Mouse (Mus musculus): Measurements from ENCODE around the gene Ipo13. TPM values are rescaled to one million over a fixed set of nuclear protein-coding genes. Genes with fewer than 3 reads are reported as not detected.

Ipo13 gene
- polyA plus RNA-seq, 1 experiment, result 96.0 TPM

GRCm38 (mm10) chr4:117924916-117925315 is 10.1 kb upstream of the Ipo13 start:
- DNase-seq, result no peak
- H3K27me3 ChIP-seq (ENCODE audit: control insufficient read depth, insufficient read depth, low read length), result peaks cover 11% of the 10 kb centered on the region; the same call in 1 of the 2 replicates
- no peak overlapping the region for H3K27ac ChIP-seq (ENCODE audit: control insufficient read depth, insufficient read depth, low read length)
- no peak overlapping the region for H3K4me3 ChIP-seq (ENCODE audit: control insufficient read depth, insufficient read depth, low read length)
- TF ChIP-seq POLR2A (IDR thresholded peaks at IDR 0.05; ENCODE audit: control insufficient read depth, extremely low read depth, insufficient read depth, low read length, poor library complexity), result no peak
- no peak for TF ChIP-seq CTCF (IDR thresholded peaks at IDR 0.05; ENCODE audit: borderline replicate concordance, control insufficient read depth, extremely low read depth, insufficient read depth, low read length, poor library complexity)
- H3K36me3 ChIP-seq (ENCODE audit: control insufficient read depth, insufficient read depth, low read length), result no peaks in the 10 kb centered on the region
- H3K4me1 ChIP-seq (replicated peaks; ENCODE audit: control insufficient read depth, insufficient read depth, low read length), result peaks cover 3% of the 10 kb centered on the region; the same call in 1 of the 2 replicates
- 61% methylated on average over 5 of the region's 6 CpGs for WGBS

DNA sequence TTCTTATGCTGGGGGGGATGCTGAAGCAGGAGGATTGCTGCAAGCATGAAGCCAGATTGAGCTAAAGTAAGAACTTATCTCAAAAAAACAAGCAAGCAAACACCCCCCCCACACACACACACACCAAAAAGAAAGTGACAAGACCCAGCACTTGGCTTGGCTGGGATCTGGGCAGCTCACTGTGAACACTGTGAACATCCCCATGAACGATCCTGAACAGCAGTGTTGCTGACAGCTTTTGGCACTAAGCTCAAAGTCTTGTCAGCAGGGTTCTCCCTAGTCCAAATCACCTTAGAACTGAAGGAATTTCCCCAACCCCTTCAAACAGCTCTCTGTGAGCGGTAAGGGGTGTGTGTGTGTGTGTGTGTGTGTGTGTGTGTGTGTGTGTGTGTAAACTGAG is 8.7 kb upstream of the Ipo13 start:
- no peak overlapping the region for H3K4me3 ChIP-seq (ENCODE audit: control insufficient read depth, insufficient read depth, low read length)
- H3K27me3 ChIP-seq (ENCODE audit: control insufficient read depth, insufficient read depth, low read length), result no peaks in the 10 kb centered on the region; the same call in 1 of the 2 replicates
- TF ChIP-seq POLR2A (IDR thresholded peaks at IDR 0.05; ENCODE audit: control insufficient read depth, extremely low read depth, insufficient read depth, low read length, poor library complexity), result no peak
- TF ChIP-seq CTCF (IDR thresholded peaks at IDR 0.05; ENCODE audit: borderline replicate concordance, control insufficient read depth, extremely low read depth, insufficient read depth, low read length, poor library complexity), result no peak
- H3K36me3 ChIP-seq (ENCODE audit: control insufficient read depth, insufficient read depth, low read length), result no peaks in the 10 kb centered on the region
- DNase-seq, result no peak
- H3K4me1 ChIP-seq (replicated peaks; ENCODE audit: control insufficient read depth, insufficient read depth, low read length), result peaks cover 3% of the 10 kb centered on the region; the same call in 1 of the 2 replicates
- no peak overlapping the region for H3K27ac ChIP-seq (ENCODE audit: control insufficient read depth, insufficient read depth, low read length)
- WGBS, result 88% methylated on average over 2 of the region's 2 CpGs

GRCm38 (mm10) chr4:117921358-117921757 is 6.6 kb upstream of the Ipo13 start:
- TF ChIP-seq CTCF (IDR thresholded peaks at IDR 0.05; ENCODE audit: borderline replicate concordance, control insufficient read depth, extremely low read depth, insufficient read depth, low read length, poor library complexity), result no peak
- no peak for TF ChIP-seq POLR2A (IDR thresholded peaks at IDR 0.05; ENCODE audit: control insufficient read depth, extremely low read depth, insufficient read depth, low read length, poor library complexity)
- no peak for DNase-seq
- Histone ChIP-seq H3K4me3 (ENCODE audit: control insufficient read depth, insufficient read depth, low read length) (no peak overlapping the region), H3K27ac (ENCODE audit: control insufficient read depth, insufficient read depth, low read length) (no peak overlapping the region), H3K36me3 (ENCODE audit: control insufficient read depth, insufficient read depth, low read length) (no peaks in the 10 kb centered on the region), H3K27me3 (ENCODE audit: control insufficient read depth, insufficient read depth, low read length) (no peaks in the 10 kb centered on the region; the same call in 1 of the 2 replicates), H3K4me1 (replicated peaks; ENCODE audit: control insufficient read depth, insufficient read depth, low read length) (no peaks in the 10 kb centered on the region; the same call in 1 of the 2 replicates)
- 94% methylated on average over 2 of the region's 2 CpGs for WGBS

DNA sequence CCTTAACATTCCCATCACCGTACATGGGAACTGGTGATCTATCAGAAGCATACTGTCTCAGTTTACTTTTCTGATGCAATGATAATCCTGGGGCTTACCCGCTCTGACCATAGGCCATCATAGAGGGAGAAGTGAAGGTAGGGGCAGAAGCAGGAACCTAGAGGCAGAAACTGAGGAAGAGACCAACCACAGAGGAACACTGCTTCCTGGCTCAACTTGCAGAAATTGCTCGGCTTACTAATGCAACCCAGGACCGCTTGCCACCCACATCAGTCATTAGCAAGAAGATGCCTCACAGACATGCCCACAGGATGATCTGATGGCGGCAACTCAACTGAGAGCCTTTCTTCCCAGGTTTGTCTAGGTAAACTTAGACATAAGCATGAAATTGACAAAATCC is 4.0 kb upstream of the Ipo13 start:
- TF ChIP-seq POLR2A (IDR thresholded peaks at IDR 0.05; ENCODE audit: control insufficient read depth, extremely low read depth, insufficient read depth, low read length, poor library complexity), result no peak
- no peak for TF ChIP-seq CTCF (IDR thresholded peaks at IDR 0.05; ENCODE audit: borderline replicate concordance, control insufficient read depth, extremely low read depth, insufficient read depth, low read length, poor library complexity)
- H3K36me3 ChIP-seq (ENCODE audit: control insufficient read depth, insufficient read depth, low read length), result no peaks in the 10 kb centered on the region
- peaks cover 11% of the 10 kb centered on the region for H3K4me1 ChIP-seq (replicated peaks; ENCODE audit: control insufficient read depth, insufficient read depth, low read length)
- H3K27me3 ChIP-seq (ENCODE audit: control insufficient read depth, insufficient read depth, low read length), result no peaks in the 10 kb centered on the region
- H3K27ac ChIP-seq (ENCODE audit: control insufficient read depth, insufficient read depth, low read length), result no peak overlapping the region
- no peak overlapping the region for H3K4me3 ChIP-seq (ENCODE audit: control insufficient read depth, insufficient read depth, low read length)
- DNase-seq, result no peak
- 35% methylated on average over 5 of the region's 5 CpGs for WGBS

GRCm38 (mm10) chr4:117918261-117918660 is 3.5 kb upstream of the Ipo13 start:
- H3K27me3 ChIP-seq (ENCODE audit: control insufficient read depth, insufficient read depth, low read length), result no peaks in the 10 kb centered on the region
- 77% methylated on average over 3 of the region's 3 CpGs for WGBS
- TF ChIP-seq POLR2A (IDR thresholded peaks at IDR 0.05; ENCODE audit: control insufficient read depth, extremely low read depth, insufficient read depth, low read length, poor library complexity) (no peak), CTCF (IDR thresholded peaks at IDR 0.05; ENCODE audit: borderline replicate concordance, control insufficient read depth, extremely low read depth, insufficient read depth, low read length, poor library complexity) (no peak)
- H3K36me3 ChIP-seq (ENCODE audit: control insufficient read depth, insufficient read depth, low read length), result no peaks in the 10 kb centered on the region
- peaks cover 15% of the 10 kb centered on the region for H3K4me1 ChIP-seq (replicated peaks; ENCODE audit: control insufficient read depth, insufficient read depth, low read length)
- no peak overlapping the region for H3K4me3 ChIP-seq (ENCODE audit: control insufficient read depth, insufficient read depth, low read length)
- DNase-seq, result no peak
- H3K27ac ChIP-seq (ENCODE audit: control insufficient read depth, insufficient read depth, low read length), result no peak overlapping the region

DNA sequence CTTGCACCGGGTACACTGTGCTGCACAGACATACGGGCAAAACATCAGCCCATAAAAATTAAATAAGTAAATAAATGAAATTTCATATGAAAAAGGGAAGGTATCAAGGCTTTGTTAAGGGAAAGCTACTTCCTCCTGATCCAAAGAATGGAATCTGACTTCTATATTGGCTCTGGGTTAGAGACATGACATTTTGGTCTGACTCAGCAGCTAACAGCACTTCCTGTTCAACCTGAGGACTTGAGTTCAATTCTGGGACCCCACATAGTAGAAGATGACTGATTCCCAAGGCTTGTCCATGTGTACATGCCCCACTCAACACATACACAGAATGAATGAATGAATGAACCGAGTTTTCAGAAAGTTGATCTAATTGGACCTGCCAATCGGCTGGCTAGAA is 3.0 kb upstream of the Ipo13 start:
- H3K4me3 ChIP-seq (ENCODE audit: control insufficient read depth, insufficient read depth, low read length), result no peak overlapping the region
- no peak overlapping the region for H3K27ac ChIP-seq (ENCODE audit: control insufficient read depth, insufficient read depth, low read length)
- no peaks in the 10 kb centered on the region for H3K27me3 ChIP-seq (ENCODE audit: control insufficient read depth, insufficient read depth, low read length)
- no peaks in the 10 kb centered on the region for H3K36me3 ChIP-seq (ENCODE audit: control insufficient read depth, insufficient read depth, low read length)
- no peak for TF ChIP-seq POLR2A (IDR thresholded peaks at IDR 0.05; ENCODE audit: control insufficient read depth, extremely low read depth, insufficient read depth, low read length, poor library complexity)
- TF ChIP-seq CTCF (IDR thresholded peaks at IDR 0.05; ENCODE audit: borderline replicate concordance, control insufficient read depth, extremely low read depth, insufficient read depth, low read length, poor library complexity), result no peak
- peaks cover 15% of the 10 kb centered on the region for H3K4me1 ChIP-seq (replicated peaks; ENCODE audit: control insufficient read depth, insufficient read depth, low read length)
- DNase-seq, result no peak
- WGBS, result 95% methylated on average over 4 of the region's 4 CpGs

- 98% methylated on average over 4 of the region's 4 CpGs for WGBS
- H3K27me3 ChIP-seq (ENCODE audit: control insufficient read depth, insufficient read depth, low read length), result no peaks in the 10 kb centered on the region
- no peak overlapping the region for H3K4me3 ChIP-seq (ENCODE audit: control insufficient read depth, insufficient read depth, low read length)
- no peak overlapping the region for H3K27ac ChIP-seq (ENCODE audit: control insufficient read depth, insufficient read depth, low read length)
- peaks cover 15% of the 10 kb centered on the region for H3K4me1 ChIP-seq (replicated peaks; ENCODE audit: control insufficient read depth, insufficient read depth, low read length)
- TF ChIP-seq CTCF (IDR thresholded peaks at IDR 0.05; ENCODE audit: borderline replicate concordance, control insufficient read depth, extremely low read depth, insufficient read depth, low read length, poor library complexity) (no peak), POLR2A (IDR thresholded peaks at IDR 0.05; ENCODE audit: control insufficient read depth, extremely low read depth, insufficient read depth, low read length, poor library complexity) (no peak)
- DNase-seq, result no peak
- H3K36me3 ChIP-seq (ENCODE audit: control insufficient read depth, insufficient read depth, low read length), result no peaks in the 10 kb centered on the region
Measured at GRCm38 (mm10) chr4:117917402-117917801, 2.6 kb upstream of the Ipo13 start.
